Mouse (Mus musculus): ENCODE results near the gene Slc6a20a. TPM values are rescaled to one million over a fixed set of nuclear protein-coding genes. Genes with fewer than 3 reads are reported as not detected.
"Not testable (repeated sequence)": the region's sequence is repeated elsewhere in the genome, so short reads cannot be mapped to it uniquely, and the experiment has no call there.

The Slc6a20a gene
- polyA plus RNA-seq, 1 experiment from 2014 or later = 18.7 TPM

- no peak for ATAC-seq
- Histone ChIP-seq H3K27me3 (replicated peaks; ENCODE audit: control insufficient read depth, insufficient read depth, low read length) (no peaks in the 10 kb centered on the region), H3K9ac (ENCODE audit: low read depth, low read length) (no peak overlapping the region), H3K9me3 (ENCODE audit: control insufficient read depth, low read length) (no peaks in the 10 kb centered on the region), H3K4me2 (ENCODE audit: low read length) (no peak overlapping the region), H3K36me3 (ENCODE audit: control insufficient read depth, insufficient read depth, low read length) (peaks cover 4% of the 10 kb centered on the region; the same call in 1 of the 2 replicates), H3K4me1 (ENCODE audit: control insufficient read depth, insufficient read depth, low read depth, low read length) (no peaks in the 10 kb centered on the region), H3K4me3 (ENCODE audit: low read length) (no peak overlapping the region), H3K27ac (ENCODE audit: low read depth, low read length) (no peak overlapping the region)
- WGBS = 65% methylated on average over 1 of the region's 1 CpGs
Observed at GRCm38 (mm10) chr9:123688227-123688626, 9.5 kb upstream of the Slc6a20a start.

- Histone ChIP-seq H3K27me3 (replicated peaks; ENCODE audit: control insufficient read depth, insufficient read depth, low read length) (no peaks in the 10 kb centered on the region), H3K9ac (ENCODE audit: low read depth, low read length) (no peak overlapping the region), H3K27ac (ENCODE audit: low read depth, low read length) (no peak overlapping the region), H3K9me3 (ENCODE audit: control insufficient read depth, low read length) (no peaks in the 10 kb centered on the region), H3K4me3 (ENCODE audit: low read length) (no peak overlapping the region), H3K4me1 (ENCODE audit: control insufficient read depth, insufficient read depth, low read depth, low read length) (no peaks in the 10 kb centered on the region), H3K36me3 (ENCODE audit: control insufficient read depth, insufficient read depth, low read length) (no peaks in the 10 kb centered on the region), H3K4me2 (ENCODE audit: low read length) (no peak overlapping the region)
- 63% methylated on average over 5 of the region's 5 CpGs for WGBS
- no peak for ATAC-seq
Observed at GRCm38 (mm10) chr9:123686206-123686605, 7.5 kb upstream of the Slc6a20a start.

- ATAC-seq = no peak
- Histone ChIP-seq H3K4me2 (ENCODE audit: low read length) (no peak overlapping the region), H3K9ac (ENCODE audit: low read depth, low read length) (no peak overlapping the region), H3K4me3 (ENCODE audit: low read length) (no peak overlapping the region), H3K27ac (ENCODE audit: low read depth, low read length) (no peak overlapping the region), H3K4me1 (ENCODE audit: control insufficient read depth, insufficient read depth, low read depth, low read length) (peaks cover 3% of the 10 kb centered on the region), H3K9me3 (ENCODE audit: control insufficient read depth, low read length) (no peaks in the 10 kb centered on the region), H3K27me3 (replicated peaks; ENCODE audit: control insufficient read depth, insufficient read depth, low read length) (peaks cover 9% of the 10 kb centered on the region; the same call in 1 of the 2 replicates), H3K36me3 (ENCODE audit: control insufficient read depth, insufficient read depth, low read length) (no peaks in the 10 kb centered on the region)
- WGBS = 59% methylated on average over 3 of the region's 3 CpGs
Observed at GRCm38 (mm10) chr9:123683704-123684103, 5.0 kb upstream of the Slc6a20a start.

- Histone ChIP-seq H3K36me3 (ENCODE audit: control insufficient read depth, insufficient read depth, low read length) (no peaks in the 10 kb centered on the region), H3K4me3 (ENCODE audit: low read length) (peak overlapping the region; percentile 51; the same call in 1 of the 2 replicates), H3K4me1 (ENCODE audit: control insufficient read depth, insufficient read depth, low read depth, low read length) (peaks cover 11% of the 10 kb centered on the region), H3K27me3 (replicated peaks; ENCODE audit: control insufficient read depth, insufficient read depth, low read length) (peaks cover 22% of the 10 kb centered on the region), H3K4me2 (ENCODE audit: low read length) (peak overlapping the region; percentile 89), H3K27ac (ENCODE audit: low read depth, low read length) (no peak overlapping the region), H3K9me3 (ENCODE audit: control insufficient read depth, low read length) (no peaks in the 10 kb centered on the region), H3K9ac (ENCODE audit: low read depth, low read length) (no peak overlapping the region; the same call in 1 of the 2 replicates)
- ATAC-seq = no peak
- WGBS = 23% methylated on average over 2 of the region's 2 CpGs
Observed at GRCm38 (mm10) chr9:123679198-123679597, 513 bp upstream of the Slc6a20a start.

GRCm38 (mm10) chr9:123665645-123666044 is 13.0 kb downstream of the Slc6a20a start:
- H3K4me3 ChIP-seq (ENCODE audit: low read length) = no peak overlapping the region
- H3K9ac ChIP-seq (ENCODE audit: low read depth, low read length) = no peak overlapping the region
- H3K36me3 ChIP-seq (ENCODE audit: control insufficient read depth, insufficient read depth, low read length) = no peaks in the 10 kb centered on the region
- no peak for ATAC-seq
- no peak overlapping the region for H3K27ac ChIP-seq (ENCODE audit: low read depth, low read length)
- WGBS = 61% methylated on average over 5 of the region's 5 CpGs
- H3K9me3 ChIP-seq (ENCODE audit: control insufficient read depth, low read length) = no peaks in the 10 kb centered on the region
- H3K4me2 ChIP-seq (ENCODE audit: low read length) = no peak overlapping the region
- no peaks in the 10 kb centered on the region for H3K27me3 ChIP-seq (replicated peaks; ENCODE audit: control insufficient read depth, insufficient read depth, low read length)
- no peaks in the 10 kb centered on the region for H3K4me1 ChIP-seq (ENCODE audit: control insufficient read depth, insufficient read depth, low read depth, low read length)

GRCm38 (mm10) chr9:123659986-123660676 is 18.6 kb downstream of the Slc6a20a start:
- not testable (repeated sequence) for H3K27me3 ChIP-seq (replicated peaks; ENCODE audit: control insufficient read depth, insufficient read depth, low read length); H3K9me3 ChIP-seq (ENCODE audit: control insufficient read depth, low read length); H3K36me3 ChIP-seq (ENCODE audit: control insufficient read depth, insufficient read depth, low read length); H3K4me2 ChIP-seq (ENCODE audit: low read length); H3K4me3 ChIP-seq (ENCODE audit: low read length); H3K9ac ChIP-seq (ENCODE audit: low read depth, low read length); H3K4me1 ChIP-seq (ENCODE audit: control insufficient read depth, insufficient read depth, low read depth, low read length); H3K27ac ChIP-seq (ENCODE audit: low read depth, low read length); ATAC-seq
- 80% methylated on average over 17 of the region's 18 CpGs for WGBS

- Histone ChIP-seq H3K4me1 (ENCODE audit: control insufficient read depth, insufficient read depth, low read depth, low read length) (no peaks in the 10 kb centered on the region), H3K36me3 (ENCODE audit: control insufficient read depth, insufficient read depth, low read length) (no peaks in the 10 kb centered on the region), H3K4me2 (ENCODE audit: low read length) (no peak overlapping the region), H3K27ac (ENCODE audit: low read depth, low read length) (no peak overlapping the region), H3K4me3 (ENCODE audit: low read length) (no peak overlapping the region), H3K27me3 (replicated peaks; ENCODE audit: control insufficient read depth, insufficient read depth, low read length) (no peaks in the 10 kb centered on the region), H3K9ac (ENCODE audit: low read depth, low read length) (no peak overlapping the region), H3K9me3 (ENCODE audit: control insufficient read depth, low read length) (no peaks in the 10 kb centered on the region)
- no peak for ATAC-seq
Observed at GRCm38 (mm10) chr9:123658981-123659380, 19.7 kb downstream of the Slc6a20a start.

GRCm38 (mm10) chr9:123657457-123657856 is 21.2 kb downstream of the Slc6a20a start:
- Histone ChIP-seq H3K4me2 (ENCODE audit: low read length) (no peak overlapping the region), H3K4me3 (ENCODE audit: low read length) (no peak overlapping the region), H3K36me3 (ENCODE audit: control insufficient read depth, insufficient read depth, low read length) (no peaks in the 10 kb centered on the region), H3K27me3 (replicated peaks; ENCODE audit: control insufficient read depth, insufficient read depth, low read length) (no peaks in the 10 kb centered on the region), H3K9ac (ENCODE audit: low read depth, low read length) (no peak overlapping the region), H3K9me3 (ENCODE audit: control insufficient read depth, low read length) (no peaks in the 10 kb centered on the region), H3K27ac (ENCODE audit: low read depth, low read length) (no peak overlapping the region), H3K4me1 (ENCODE audit: control insufficient read depth, insufficient read depth, low read depth, low read length) (no peaks in the 10 kb centered on the region)
- ATAC-seq = no peak
- 82% methylated on average over 3 of the region's 3 CpGs for WGBS

- H3K4me3 ChIP-seq (ENCODE audit: low read length) = no peak overlapping the region
- no peak for ATAC-seq
- no peak overlapping the region for H3K27ac ChIP-seq (ENCODE audit: low read depth, low read length)
- no peaks in the 10 kb centered on the region for H3K27me3 ChIP-seq (replicated peaks; ENCODE audit: control insufficient read depth, insufficient read depth, low read length)
- no peak overlapping the region for H3K9ac ChIP-seq (ENCODE audit: low read depth, low read length)
- no peaks in the 10 kb centered on the region for H3K9me3 ChIP-seq (ENCODE audit: control insufficient read depth, low read length)
- H3K4me2 ChIP-seq (ENCODE audit: low read length) = no peak overlapping the region
- no peaks in the 10 kb centered on the region for H3K36me3 ChIP-seq (ENCODE audit: control insufficient read depth, insufficient read depth, low read length)
- 53% methylated on average over 4 of the region's 4 CpGs for WGBS
- H3K4me1 ChIP-seq (ENCODE audit: control insufficient read depth, insufficient read depth, low read depth, low read length) = no peaks in the 10 kb centered on the region
Observed at GRCm38 (mm10) chr9:123651369-123651768, 27.3 kb downstream of the Slc6a20a start.

Measured in hindbrain, embryonic 16.5 days (tissue).